Mouse (Mus musculus) cortical plate, adult 2 months (tissue): ENCODE measurements at regions not wholly inside any gene's neighbourhood (a gene's known extent, or its start where the extent isn't known, plus 50 kb on each side); places are given as distances from the start of the nearest gene placed in this dataset.

Experiments used
- CTCF ChIP-seq: fragments of 200-500 bp; IDR thresholded peaks from 2 replicates; pipeline ENCODE4 v1.5.1; 2011; ENCODE audit warnings: mild to moderate bottlenecking, control low read depth, low read length; ENCODE audit not compliant: insufficient read depth; ENCODE audit errors: extremely low read depth
- POLR2A ChIP-seq: fragments of 200-500 bp; IDR thresholded peaks from 2 replicates; pipeline ENCODE4 v1.6.1; 2011; ENCODE audit warnings: mild to moderate bottlenecking, low read length, control low read depth; ENCODE audit not compliant: insufficient read depth; ENCODE audit errors: extremely low read depth

DNA sequence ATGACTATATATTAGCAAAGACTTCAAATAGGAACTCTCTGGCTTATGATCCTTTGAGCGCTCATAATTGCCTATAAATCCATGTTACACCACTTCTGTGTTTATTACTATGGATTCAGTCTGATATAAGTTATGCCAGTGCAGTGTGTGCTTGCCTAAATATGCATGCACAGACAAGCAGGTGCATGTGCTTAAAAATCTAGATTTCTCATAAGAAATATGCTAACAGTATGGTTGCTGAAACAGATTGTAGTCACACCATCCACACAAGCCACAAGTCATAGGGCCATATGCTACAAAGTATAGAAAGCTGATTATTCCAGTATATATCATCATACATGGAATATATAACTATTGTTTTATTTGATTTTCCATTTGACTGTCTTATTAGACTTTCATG lies 266.2 kb downstream of the Hdgfl1 start:
- TF ChIP-seq CTCF, result no peak
- TF ChIP-seq POLR2A, result no peak
